Mouse (Mus musculus) heart, postnatal 10 days (tissue): ENCODE results near the gene Mpp2. TPM values are rescaled to one million over a fixed set of nuclear protein-coding genes. Genes with fewer than 3 reads are reported as not detected.

Experiments used
- DNase-seq, 2 experiments: peaks; one replicate each; pipeline ENCODE4 v3.0.0; 2021
- intact Hi-C: fragments of 180-260 bp; cut with DNase I; formaldehyde crosslinking; loops from one replicate; pipeline ENCODE4 v1.15.1; 2025
- total RNA-seq, 2 experiments: library from RNA; stranded (reverse); gene quantifications; 2 replicates each; pipeline ENCODE4 v1.2.3; 2021

Mpp2 gene
- 1 to 10 TPM; 4.0 to 4.1 TPM for total RNA-seq

DNA sequence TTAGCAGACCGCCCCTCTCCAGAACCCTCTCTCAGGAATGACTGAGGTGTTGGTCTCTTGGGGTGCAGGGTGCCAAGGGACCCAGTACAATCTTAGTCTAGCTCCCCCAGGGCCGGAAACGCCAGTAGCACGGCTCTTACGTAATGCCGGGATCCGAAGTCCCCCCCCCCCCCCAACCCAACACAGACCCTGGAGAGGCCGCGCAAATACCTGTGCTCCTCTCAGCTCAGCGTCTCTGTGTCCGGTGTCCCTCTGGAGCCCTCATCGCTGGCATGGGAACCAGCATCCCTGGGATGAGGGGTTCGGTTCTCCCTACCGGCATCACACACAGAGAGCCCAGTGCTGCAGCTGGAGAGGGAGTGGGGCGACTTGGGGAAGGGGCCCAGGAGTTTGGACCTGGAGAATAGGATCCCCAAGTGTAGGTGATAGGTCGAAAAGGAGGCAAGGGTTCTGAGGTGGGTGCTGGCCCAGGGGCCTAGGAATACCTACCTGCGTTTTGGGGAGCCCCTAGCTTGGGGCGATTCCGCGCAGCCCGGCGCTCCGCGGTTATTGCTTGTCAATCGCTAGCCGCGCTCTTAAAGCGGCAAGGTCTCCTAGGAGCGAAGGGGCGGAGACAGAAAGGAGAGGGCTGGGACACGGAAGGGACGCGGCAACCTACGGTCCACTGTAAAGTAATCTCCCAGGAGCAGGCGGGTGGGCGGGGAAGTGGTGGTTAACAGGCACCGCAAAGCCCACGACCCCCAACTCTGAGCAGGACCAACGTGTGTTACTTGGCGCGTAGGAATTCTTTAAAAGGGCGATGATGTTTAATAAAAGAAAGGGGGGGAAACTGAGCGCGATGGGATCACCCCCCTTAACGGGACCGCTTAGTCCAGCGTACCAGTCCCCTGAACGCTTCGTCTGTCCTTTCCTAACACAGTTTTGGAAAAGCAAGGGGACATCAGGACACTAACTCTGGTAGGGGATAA, at the start of gene Mpp2:
Gene Mpp2, minus strand, starts transcription at position 585 of the 968 bp plus-strand sequence.
- peak; percentile 71 to 72 for DNase-seq
- intact Hi-C loops = loop anchor here (2.0 kb wide), 1 partner anchor 27 kb away; no protein-coding TSS in a partner anchor

DNA sequence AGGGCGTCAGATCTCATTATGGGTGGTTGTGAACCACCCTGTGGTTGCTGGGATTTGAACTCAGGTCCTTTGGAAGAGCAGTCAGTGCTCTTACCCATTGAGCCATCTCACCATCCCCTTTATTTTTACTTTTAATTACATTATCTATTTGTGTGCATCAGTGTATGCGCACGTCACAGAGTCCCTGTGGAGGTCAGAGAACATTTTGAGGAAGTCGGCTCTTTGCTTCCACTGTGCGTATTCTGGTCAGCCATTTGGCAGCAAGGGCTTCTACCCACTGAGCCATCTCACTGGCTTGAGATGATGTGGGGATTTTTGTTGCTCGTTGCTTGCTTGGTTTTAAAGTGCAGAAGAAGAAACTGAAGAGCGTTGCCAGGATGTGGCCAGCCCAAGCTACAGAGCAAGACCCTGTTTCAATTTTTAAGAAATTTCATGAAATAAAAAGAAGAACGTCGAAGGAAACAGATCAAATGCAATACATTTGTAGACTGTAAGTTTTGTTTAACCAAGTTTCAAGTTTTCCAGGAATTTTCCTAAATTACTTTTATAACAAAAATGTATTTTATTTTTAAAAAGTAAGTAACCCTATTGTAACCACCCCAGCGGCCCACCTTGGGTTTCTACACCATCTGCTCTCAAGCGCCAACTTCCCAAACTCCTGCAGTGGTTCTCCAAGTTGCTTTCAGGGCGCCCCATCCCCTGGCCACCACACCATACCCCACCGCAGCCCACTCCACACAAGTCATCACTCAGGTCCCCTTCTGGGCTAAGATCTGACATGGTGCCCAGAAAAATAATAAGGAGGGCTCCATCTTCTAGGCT, 49.5 kb upstream of the Mpp2 start:
- intact Hi-C loops = loop anchor here (1.0 to 5.0 kb wide), 2 partner anchors 77 to 151 kb away; partner anchors contain the start of gene Dusp3
- DNase-seq = no peak

DNA sequence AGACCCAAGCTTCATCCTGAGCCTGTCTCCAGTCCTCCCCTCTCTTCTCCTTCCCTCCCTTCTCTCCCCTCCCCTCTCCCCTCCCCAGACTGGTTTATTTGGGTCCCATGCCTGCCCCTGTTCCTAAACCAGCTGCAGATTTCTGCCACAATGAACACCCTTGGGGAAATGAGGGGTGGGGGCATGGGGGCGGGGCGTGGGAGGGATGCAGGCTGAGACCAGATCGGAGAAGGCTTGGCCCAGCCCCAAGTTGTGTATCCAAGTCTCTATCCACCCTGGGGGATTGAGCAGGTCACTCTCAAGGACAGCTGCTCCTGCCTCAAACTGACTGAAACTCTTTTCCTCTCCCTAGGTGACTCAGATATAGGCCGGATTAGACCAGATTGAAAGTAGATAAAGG, 46.2 kb upstream of the Mpp2 start:
- no peak for DNase-seq
- intact Hi-C loops = no loop called here

DNA sequence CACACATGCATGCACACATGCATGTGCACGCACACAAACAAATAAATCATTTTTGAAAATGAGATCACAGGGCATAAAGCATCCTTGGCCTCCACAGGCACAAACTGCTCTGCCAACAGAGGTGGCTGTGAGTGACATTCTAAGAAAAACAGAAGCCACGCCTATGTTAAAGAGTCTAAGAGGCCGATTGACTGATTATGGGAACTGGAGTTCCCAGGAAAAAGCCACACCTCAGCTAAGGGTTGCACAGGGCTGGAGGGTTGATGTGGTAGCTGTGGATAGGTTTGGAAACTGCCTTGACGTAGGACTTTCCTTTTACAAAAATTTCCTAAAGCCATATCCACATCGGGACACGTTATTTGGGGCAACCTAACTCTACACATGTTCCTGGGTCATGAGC, 29.1 kb upstream of the Mpp2 start:
- intact Hi-C loops = no loop called here

DNA sequence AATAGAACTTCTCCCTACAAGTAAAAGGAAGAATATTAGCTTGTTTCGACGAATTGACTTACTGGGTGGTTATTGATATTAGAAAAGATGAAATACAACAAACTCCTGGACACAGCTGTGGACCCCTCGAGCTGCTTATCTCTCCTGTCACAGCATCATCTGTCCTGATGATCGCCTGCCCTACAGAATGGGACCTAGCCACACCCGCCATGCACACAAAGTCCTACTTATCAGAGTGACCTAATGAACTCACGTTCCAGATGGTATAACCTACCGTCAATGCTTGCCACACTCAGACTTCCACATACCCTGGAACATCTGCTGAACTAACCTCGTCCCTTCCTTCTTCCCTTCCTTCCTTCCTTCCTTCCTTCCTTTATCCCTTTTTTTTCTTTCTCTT, 27.9 kb upstream of the Mpp2 start:
- no peak for DNase-seq
- intact Hi-C loops = no loop called here

More for the DNA sequence above, 29.1 kb upstream of the Mpp2 start:
- DNase-seq = no peak

DNA sequence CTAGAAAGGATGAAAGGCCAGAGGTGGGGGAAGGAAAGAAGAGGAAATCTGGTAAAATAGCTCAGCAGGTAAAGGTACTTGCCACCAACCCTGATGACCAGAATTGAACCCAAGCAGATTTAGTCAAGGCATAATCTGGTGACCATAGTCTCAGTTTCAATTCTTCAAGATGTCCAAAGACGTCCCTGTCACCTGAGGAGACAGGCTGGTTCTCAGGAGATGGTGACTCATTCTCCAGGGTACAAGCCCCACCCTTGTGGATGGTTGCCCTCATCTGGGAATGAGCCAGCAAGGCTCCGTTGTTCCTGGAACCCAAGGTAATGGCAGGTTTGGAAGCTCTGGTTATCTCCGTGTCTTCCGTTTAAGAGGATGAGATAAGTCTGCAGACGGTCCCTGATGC, 23.3 kb upstream of the Mpp2 start:
- intact Hi-C loops = no loop called here
- DNase-seq = no peak

DNA sequence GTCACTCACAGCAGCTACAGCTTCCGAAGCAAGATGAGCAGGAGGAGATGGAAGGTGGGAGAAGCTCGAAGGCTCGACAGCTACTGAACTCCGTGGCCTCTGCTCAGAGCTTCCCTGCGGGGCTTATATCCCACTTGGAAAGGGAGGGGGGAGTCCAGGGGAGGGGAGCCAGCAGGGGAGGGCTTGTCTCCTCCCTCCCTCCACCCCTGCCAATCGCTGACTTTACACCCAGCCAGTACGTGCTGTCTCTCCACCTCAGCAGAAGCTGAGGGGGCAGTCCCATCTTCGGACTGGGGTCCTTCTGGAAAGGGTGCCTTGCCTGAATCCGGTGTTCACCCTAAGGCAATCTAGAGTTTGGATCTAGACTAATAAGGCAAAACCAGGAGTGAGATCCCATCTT, 19.4 kb upstream of the Mpp2 start, which contains the start of gene Pyy:
Gene Pyy, minus strand, starts transcription at position 101 of the 400 bp plus-strand sequence.
- intact Hi-C loops = no loop called here
- no peak for DNase-seq

DNA sequence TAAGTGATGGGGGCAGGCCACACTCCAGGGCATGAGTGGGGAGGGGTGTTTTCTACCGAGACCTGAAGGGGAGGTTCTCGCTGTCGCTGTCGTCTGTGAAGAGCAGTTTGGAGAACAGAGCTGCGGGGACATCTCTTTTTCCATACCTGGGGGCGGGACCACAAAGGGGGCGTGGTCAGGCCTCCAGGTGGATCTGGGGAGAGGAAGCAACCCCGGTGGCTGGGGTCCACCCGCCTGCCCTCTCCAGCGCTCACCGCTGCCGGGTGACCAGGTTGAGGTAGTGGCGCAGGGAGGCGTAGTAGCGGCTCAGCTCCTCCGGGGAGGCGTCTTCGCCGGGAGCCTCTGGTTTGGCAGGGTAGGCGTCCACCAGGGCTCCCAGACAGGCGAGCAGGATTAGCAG, 18.6 kb upstream of the Mpp2 start:
- intact Hi-C loops = no loop called here
- no peak for DNase-seq

DNA sequence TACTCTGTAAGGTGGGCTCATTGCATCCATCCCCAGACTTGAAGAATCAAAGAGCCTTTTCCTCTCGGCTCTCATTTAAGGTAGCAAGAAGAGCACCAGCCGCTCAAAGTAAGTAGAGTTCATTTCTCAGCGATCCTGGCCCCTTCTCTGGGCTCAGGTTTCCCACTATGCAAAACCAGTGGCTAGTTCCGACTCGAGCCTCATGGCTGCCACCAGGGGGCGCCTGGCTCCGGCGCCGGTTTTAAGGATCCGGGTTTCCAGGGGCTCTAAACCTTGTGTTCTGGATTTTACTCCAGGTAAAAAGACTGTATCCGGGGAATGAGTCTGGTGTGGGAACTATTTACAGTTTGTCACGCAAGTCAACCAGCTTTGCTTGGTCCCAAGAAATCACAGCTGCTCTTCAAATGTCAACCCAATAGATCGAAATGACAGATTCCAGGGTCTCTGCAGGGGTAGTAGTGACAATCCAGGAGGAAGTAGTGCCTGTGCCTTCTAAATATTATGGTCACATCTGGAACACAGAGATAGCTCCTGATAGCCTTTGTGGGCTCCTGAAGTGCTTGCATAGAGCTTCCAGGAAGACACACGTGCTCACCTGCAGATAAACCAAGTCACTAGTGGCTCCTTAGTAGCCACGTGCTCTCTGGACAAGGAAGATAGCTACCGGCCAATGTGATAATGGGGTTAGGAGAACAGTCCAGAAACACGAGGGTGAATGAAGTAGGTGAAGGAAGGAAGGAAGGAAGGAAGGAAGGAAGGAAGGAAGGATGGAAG, 14.4 kb upstream of the Mpp2 start:
- peak; percentile 57 to 80 for DNase-seq

DNA sequence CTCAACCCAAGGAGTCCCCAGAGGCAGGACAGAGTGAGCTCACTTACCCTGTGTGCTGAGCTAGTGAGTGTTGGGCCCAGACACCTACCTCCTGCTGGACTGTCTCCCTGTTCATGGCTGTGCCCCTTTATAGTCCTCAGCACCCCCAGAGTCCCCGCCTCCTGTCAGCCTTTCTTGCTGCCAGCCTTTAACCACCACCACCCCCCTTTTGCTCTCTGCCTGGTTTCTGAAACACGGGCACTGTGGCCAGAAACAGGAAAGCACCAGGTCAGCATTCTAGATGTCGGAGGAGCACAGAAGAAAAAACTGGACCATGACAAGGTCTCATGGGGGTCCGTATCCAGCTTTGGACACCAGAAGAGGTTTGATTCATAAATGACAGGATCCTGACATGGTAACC, 12.9 kb upstream of the Mpp2 start, which contains the start of gene Ppy:
Gene Ppy, minus strand, starts transcription at position 101 of the 400 bp plus-strand sequence.
- intact Hi-C loops = no loop called here
- DNase-seq = no peak

More for the DNA sequence above, 14.4 kb upstream of the Mpp2 start:
- intact Hi-C loops = loop anchor here (1.0 kb wide), 3 partner anchors 38 to 165 kb away; no protein-coding TSS in a partner anchor

DNA sequence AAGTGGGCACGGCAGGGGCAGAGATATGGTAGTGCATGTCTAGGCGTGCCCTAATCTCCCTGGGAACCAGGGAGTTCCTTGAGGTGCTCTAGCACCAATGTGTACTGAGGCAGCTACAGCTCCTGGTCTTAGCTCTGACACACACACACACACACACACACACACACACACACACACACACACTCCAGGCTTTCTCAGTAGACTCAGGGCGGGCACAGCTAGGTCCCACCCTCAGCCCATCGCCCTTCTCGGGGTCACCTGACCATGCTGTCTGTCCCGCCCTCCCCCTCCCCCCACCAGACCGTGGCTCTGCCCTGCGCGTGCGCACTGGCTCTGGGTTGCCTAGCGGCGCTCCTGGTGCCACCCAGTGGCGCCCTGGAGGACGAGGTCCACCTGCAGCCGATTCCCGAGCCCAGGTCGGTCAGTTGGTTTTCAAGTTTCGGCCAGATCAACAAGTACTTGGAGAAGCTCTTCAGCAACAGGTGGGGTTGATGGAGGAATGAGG, 8.6 kb upstream of the Mpp2 start:
- DNase-seq = peak; percentile 64 to 71

DNA sequence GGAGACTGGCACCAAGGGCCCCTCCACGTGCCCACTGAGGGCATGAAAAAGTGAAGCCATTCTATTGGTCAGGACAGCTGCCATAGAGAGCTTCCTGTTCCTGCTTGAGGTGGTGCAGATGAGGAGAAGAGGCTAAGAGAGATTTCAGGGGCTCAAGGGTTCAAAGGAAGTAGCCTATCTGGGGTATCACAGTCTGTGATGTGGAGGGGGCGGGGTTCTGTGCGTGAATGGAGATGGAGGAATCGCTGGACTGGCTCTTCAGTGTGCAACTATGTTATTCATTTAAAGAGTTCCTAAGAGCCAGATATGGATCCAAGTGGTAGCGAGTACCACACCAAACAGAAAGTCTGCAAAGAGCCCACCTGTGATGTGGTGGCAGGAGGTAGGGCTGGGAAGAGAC, 8.1 kb upstream of the Mpp2 start:
- intact Hi-C loops = loop anchor here (2.0 kb wide), 1 partner anchor 34 kb away; no protein-coding TSS in a partner anchor
- DNase-seq = no peak

More for the DNA sequence above, 8.6 kb upstream of the Mpp2 start:
- intact Hi-C loops = loop anchor here (2.0 kb wide), 1 partner anchor 34 kb away; no protein-coding TSS in a partner anchor

DNA sequence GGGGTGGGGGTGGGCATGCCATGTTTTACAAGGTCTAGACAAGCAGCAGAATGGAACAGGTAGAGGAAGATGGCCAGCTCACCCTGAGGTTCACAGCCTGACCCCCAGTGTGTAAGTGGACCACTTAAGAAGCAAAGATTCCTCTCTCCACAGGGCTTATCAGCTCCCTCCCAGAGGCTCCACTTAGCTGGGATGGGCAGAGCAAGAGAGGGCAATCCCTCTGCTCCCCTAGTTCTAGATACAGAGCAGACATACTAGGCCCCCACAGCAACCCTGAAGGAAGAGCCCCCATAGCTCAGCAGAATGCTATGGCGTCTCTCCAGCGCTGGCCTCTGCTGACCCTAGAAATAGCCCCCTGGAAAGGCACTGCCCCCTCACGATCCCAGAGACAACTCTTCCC, 7.4 kb upstream of the Mpp2 start:
- no peak for DNase-seq
- intact Hi-C loops = loop anchor here (2.0 kb wide), 1 partner anchor 33 kb away; no protein-coding TSS in a partner anchor

DNA sequence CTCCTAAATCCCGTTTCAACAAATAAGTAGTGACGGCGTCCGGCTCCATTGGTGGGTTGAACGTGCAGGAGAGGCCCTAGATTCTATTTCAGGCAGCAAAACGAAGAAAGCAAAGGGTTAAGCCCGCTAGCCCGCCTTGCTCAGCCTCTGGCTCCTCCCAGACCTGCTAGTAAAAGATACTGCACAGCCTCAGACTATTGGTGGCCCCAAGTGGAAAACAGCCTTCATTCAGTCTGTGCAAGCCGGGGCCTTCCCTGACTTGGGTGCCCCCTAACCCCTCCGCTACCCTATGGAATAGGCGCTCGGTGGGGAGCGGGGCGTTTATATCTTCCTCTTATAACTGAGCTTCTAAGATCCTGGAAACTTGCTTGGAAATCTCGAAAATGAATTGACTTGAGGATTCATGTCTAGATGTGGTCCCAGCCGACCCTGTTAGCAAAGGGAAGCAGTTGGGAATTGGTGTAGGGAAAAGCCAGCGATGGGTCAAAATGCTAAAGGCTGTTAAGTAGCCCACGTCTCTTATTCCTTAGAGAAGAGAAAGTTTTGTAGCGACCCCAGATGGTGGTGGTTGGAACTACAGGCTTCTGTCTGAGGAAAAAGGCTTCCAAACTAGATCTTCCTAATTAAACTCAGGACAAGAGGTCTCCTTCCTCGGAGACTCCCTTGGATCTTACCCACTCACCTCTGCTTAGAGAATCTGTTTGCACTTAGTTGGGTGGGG, 933 bp upstream of the Mpp2 start:
- intact Hi-C loops = loop anchor here (2.0 kb wide), 1 partner anchor 28 kb away; no protein-coding TSS in a partner anchor

DNA sequence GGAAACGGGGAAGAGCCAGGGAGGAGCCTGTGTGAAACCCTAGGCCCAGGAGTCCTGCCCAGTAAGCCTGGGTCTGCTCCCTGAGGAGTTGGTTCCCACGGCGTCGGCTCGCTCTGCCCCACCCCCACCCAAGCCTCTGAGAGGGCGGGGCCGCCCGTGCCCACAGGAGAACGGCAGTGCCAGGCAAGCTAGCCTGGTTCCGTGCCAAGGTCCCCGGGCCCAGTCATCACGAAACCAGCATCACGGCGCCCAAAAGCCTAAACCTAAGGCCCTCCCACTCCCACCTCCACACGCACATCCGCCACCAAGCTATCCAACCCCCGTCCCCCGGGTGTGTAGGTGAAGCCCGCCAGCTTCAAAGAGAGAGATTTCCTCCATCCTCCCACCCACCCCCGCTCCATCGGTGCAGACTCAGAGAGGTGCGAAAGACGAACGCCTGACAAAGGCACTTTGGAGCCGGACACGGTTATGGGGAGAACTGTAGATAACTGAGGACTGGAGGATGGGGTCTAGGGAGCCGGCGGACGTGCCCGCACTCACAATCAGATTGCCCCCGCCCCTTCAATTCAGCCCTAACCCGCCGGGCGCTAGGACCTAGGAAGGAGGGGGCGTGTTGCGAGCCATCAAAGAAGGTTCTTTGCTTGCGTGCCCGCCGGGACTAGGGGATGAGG, 1.1 kb downstream of the Mpp2 start:
- intact Hi-C loops = no loop called here
- peak; percentile 60 to 74 for DNase-seq

More for the DNA sequence above, 933 bp upstream of the Mpp2 start:
- peak; percentile 58 to 78 for DNase-seq

DNA sequence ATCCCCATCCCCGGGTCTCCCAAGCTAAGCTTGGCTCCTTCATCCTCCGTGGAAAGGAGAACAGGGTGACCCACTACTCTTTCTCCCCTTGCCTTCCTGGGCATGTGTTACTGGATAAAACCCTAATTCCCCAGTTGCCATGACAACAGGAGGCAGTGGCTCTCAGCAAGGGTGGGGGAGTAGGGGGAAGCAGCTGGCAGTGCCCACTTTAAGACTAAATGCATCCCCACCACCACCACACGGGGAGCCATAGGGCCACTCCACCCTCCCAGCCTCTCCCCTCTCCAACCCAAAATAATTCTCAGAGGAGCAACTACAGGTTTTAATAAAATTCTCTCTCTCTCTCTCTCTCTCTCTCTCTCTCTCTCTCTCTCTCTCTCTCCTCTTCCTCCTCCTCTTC, 2.0 kb downstream of the Mpp2 start:
- intact Hi-C loops = no loop called here
- DNase-seq = no peak

DNA sequence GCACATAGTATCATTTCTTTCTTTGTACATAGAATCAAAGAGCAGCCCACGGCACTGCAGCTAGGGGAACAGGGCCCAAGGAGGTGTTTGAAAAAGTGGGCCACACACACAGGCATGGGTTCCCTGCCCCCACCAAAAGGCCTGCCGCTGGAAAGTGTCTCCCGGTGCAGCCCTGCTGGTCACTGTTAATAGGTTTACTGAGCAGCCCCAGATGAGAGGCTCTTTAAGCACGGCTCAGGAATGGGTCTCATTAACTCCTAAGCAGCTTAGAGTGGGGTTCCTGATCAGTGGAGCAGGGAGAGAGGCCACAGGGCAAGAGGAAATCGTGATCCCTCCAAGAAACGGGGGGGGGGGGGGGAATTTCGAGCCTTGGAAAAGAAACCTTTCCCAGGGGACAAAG, 4.2 kb downstream of the Mpp2 start:
- intact Hi-C loops = no loop called here
- no peak for DNase-seq

DNA sequence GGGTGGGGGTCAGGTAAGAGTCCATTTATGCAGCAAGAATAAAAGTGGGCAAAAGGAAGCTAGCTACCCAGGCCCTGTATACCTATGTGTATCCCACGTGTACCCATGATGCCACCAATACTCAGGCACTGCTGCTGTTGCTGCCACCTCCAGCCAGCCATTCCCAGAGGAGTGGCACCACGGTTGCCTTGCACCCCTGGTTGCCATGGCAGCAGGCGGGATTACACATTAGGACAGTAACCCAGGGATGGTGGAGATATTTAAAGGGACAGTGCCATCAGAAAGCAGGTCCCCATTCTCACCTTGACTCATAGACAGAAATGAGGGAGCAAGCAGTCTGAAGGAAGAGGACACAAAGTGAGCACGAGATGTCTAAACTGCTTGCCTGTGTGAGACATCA, 5.1 kb downstream of the Mpp2 start:
- DNase-seq = no peak
- intact Hi-C loops = no loop called here

DNA sequence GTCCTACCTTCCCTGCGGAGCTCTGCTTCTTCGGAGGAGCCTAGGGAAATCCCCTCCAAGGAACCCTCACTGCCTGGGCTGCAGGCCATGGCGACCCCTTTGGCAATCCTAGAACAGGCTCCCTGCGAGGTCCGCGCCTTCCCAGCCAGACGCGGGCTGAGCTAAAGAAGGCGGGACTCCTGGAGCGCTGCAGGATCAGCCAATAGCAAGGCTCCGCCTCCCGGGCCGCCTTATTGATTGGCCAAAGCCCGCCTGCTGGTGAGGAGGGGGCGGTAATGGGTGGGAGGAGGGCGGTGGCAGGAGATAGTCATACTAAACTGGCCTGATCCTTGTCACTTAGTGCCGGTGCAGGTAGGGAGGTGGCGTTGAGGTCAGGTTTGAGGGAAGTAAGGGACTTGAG, 6.0 kb downstream of the Mpp2 start:
- DNase-seq = peak; percentile 67 to 68
- intact Hi-C loops = no loop called here
